Mouse (Mus musculus) lung, postnatal 36 days (tissue): ENCODE results near the gene Slc22a4.
"Not testable (repeated sequence)": the region's sequence is repeated elsewhere in the genome, so short reads cannot be mapped to it uniquely, and the experiment has no call there.

Experiments
- DNase-seq: peaks from one replicate; pipeline ENCODE4 v3.0.0; 2022; ENCODE audit warnings: mixed read lengths

The Slc22a4 gene

GRCm38 (mm10) chr11:54056132-54056531, 28.2 kb upstream of the Slc22a4 start:
- DNase-seq = no peak

- DNase-seq = peak; percentile 78
These were observed 26.4 kb upstream of the Slc22a4 start for GRCm38 (mm10) chr11:54054257-54054656.

GRCm38 (mm10) chr11:54053090-54053489, 25.2 kb upstream of the Slc22a4 start:
- DNase-seq = no peak

- DNase-seq = no peak
These were observed 24.2 kb upstream of the Slc22a4 start for GRCm38 (mm10) chr11:54052128-54052527.

GRCm38 (mm10) chr11:54051161-54051560, 23.3 kb upstream of the Slc22a4 start:
- DNase-seq = no peak

- DNase-seq = no peak
These were observed 22.3 kb upstream of the Slc22a4 start for GRCm38 (mm10) chr11:54050205-54050604.

- no peak for DNase-seq
These were observed 12.8 kb upstream of the Slc22a4 start for GRCm38 (mm10) chr11:54040676-54041075.

GRCm38 (mm10) chr11:54032872-54033271, 5.0 kb upstream of the Slc22a4 start:
- DNase-seq = not testable (repeated sequence)

- no peak for DNase-seq
These were observed 1.1 kb upstream of the Slc22a4 start for GRCm38 (mm10) chr11:54028997-54029396.

GRCm38 (mm10) chr11:54027131-54028043, 503 bp downstream of the Slc22a4 start:
- DNase-seq = no peak

- no peak for DNase-seq
These were observed 1.3 kb downstream of the Slc22a4 start for GRCm38 (mm10) chr11:54026491-54027041.

GRCm38 (mm10) chr11:54021396-54022093, 6.3 kb downstream of the Slc22a4 start:
- no peak for DNase-seq

- no peak for DNase-seq
These were observed 8.8 kb downstream of the Slc22a4 start for GRCm38 (mm10) chr11:54018893-54019732.

GRCm38 (mm10) chr11:54017596-54017995, 10.3 kb downstream of the Slc22a4 start:
- DNase-seq = no peak

GRCm38 (mm10) chr11:54016051-54016450, 11.8 kb downstream of the Slc22a4 start:
- DNase-seq = no peak

- no peak for DNase-seq
These were observed 14.9 kb downstream of the Slc22a4 start for GRCm38 (mm10) chr11:54012961-54013360.

GRCm38 (mm10) chr11:54011255-54011654, 16.6 kb downstream of the Slc22a4 start:
- DNase-seq = peak; percentile 39

- no peak for DNase-seq
These were observed 19.4 kb downstream of the Slc22a4 start for GRCm38 (mm10) chr11:54008416-54008920.

GRCm38 (mm10) chr11:54007717-54008116, 20.2 kb downstream of the Slc22a4 start:
- DNase-seq = no peak

- DNase-seq = peak; percentile 50
These were observed 21.0 kb downstream of the Slc22a4 start for GRCm38 (mm10) chr11:54006901-54007300.

GRCm38 (mm10) chr11:54006362-54006761, 21.5 kb downstream of the Slc22a4 start:
- DNase-seq = not testable (repeated sequence)

GRCm38 (mm10) chr11:54004734-54005133, 23.2 kb downstream of the Slc22a4 start:
- no peak for DNase-seq
